In genomic region chr19:46762291-46762991, GRCm38 (mm10) we compare ENCODE assay signal across 8 mouse cellular contexts. TPM values are rescaled to one million over a fixed set of nuclear protein-coding genes. Genes with fewer than 3 reads are reported as not detected.
DNase-seq lines count a peak whose midpoint lies in the region; ATAC-seq lines count a peak whose summit lies in the region.

No protein-coding gene starts in this region.

- H3K27ac ChIP-seq in kidney, embryonic 15.5 days, result no peak overlapping the region
- no peak overlapping the region for H3K27ac ChIP-seq in liver, embryonic 11.5 days (ENCODE audit: low read depth, low read length)
- H3K27ac ChIP-seq in neural tube, embryonic 14.5 days (ENCODE audit: low read depth, low read length), result peak overlapping the region; percentile 89

- 0 out of 2 replicates have a peak, but pooled peaks cover 4% of the 10 kb centered on the region for H3K9me3 ChIP-seq in megakaryocyte, embryonic 14.5 days
- H3K9me3 ChIP-seq in kidney, embryonic 15.5 days (replicated peaks), result no peaks in the 10 kb centered on the region
- H3K9me3 ChIP-seq in liver, embryonic 11.5 days (ENCODE audit: control insufficient read depth, low read length), result no peaks in the 10 kb centered on the region
- no peaks in the 10 kb centered on the region for H3K9me3 ChIP-seq in neural tube, embryonic 14.5 days (ENCODE audit: control insufficient read depth, low read length)

- peaks cover 41% of the 10 kb centered on the region for H3K4me1 ChIP-seq in megakaryocyte, embryonic 14.5 days
- H3K4me1 ChIP-seq in kidney, embryonic 15.5 days, result peaks cover 33% of the 10 kb centered on the region
- H3K4me1 ChIP-seq in liver, embryonic 11.5 days (replicated peaks; ENCODE audit: control insufficient read depth, insufficient read depth, low read length), result peaks cover 9% of the 10 kb centered on the region
- peaks cover 28% of the 10 kb centered on the region for H3K4me1 ChIP-seq in neural tube, embryonic 14.5 days (ENCODE audit: control insufficient read depth, insufficient read depth, low read length)

- ATAC-seq in megakaryocyte, adult 5-6 weeks (ENCODE audit: poor library complexity, severe bottlenecking), result no peak
- no peak for ATAC-seq in kidney, embryonic 15.5 days (replicated peaks; ENCODE audit: low FRiP score)
- no peak for ATAC-seq in liver, embryonic 11.5 days (replicated peaks; ENCODE audit: low FRiP score)
- no peak for ATAC-seq in neural tube, embryonic 14.5 days (ENCODE audit: low read depth)

- H3K4me2 ChIP-seq in kidney, embryonic 15.5 days, result peak overlapping the region; percentile 91
- H3K4me2 ChIP-seq in liver, embryonic 11.5 days, result peak overlapping the region; percentile 100
- H3K4me2 ChIP-seq in neural tube, embryonic 14.5 days (ENCODE audit: low read depth, low read length), result peak overlapping the region; percentile 76

- 1% methylated on average over 50 of the region's 50 CpGs for WGBS in kidney, embryonic 15.5 days
- WGBS in liver, embryonic 11.5 days, result 2% methylated on average over 50 of the region's 50 CpGs
- WGBS in neural tube, embryonic 14.5 days, result under 1% methylated on average over 50 of the region's 50 CpGs

- peak overlapping the region; percentile 65 for H3K9ac ChIP-seq in kidney, embryonic 15.5 days
- peak overlapping the region; percentile 85 for H3K9ac ChIP-seq in liver, embryonic 11.5 days (ENCODE audit: low read depth, low read length)
- H3K9ac ChIP-seq in neural tube, embryonic 14.5 days (replicated peaks; ENCODE audit: low read depth, low read length), result peak overlapping the region; percentile 58

- peak overlapping the region; percentile 98 for H3K4me3 ChIP-seq in megakaryocyte, embryonic 14.5 days (replicated peaks)
- peak overlapping the region; percentile 71 for H3K4me3 ChIP-seq in kidney, embryonic 15.5 days (replicated peaks)
- peak overlapping the region; percentile 94 for H3K4me3 ChIP-seq in liver, embryonic 11.5 days (ENCODE audit: low read depth, low read length)
- H3K4me3 ChIP-seq in neural tube, embryonic 14.5 days (ENCODE audit: low read depth, low read length), result peak overlapping the region; percentile 69

- no peaks in the 10 kb centered on the region for H3K36me3 ChIP-seq in megakaryocyte, embryonic 14.5 days (replicated peaks; ENCODE audit: low read length)
- H3K36me3 ChIP-seq in kidney, embryonic 15.5 days, result no peaks in the 10 kb centered on the region
- H3K36me3 ChIP-seq in liver, embryonic 11.5 days (ENCODE audit: control insufficient read depth, insufficient read depth, low read length), result no peaks in the 10 kb centered on the region
- H3K36me3 ChIP-seq in neural tube, embryonic 14.5 days (ENCODE audit: control insufficient read depth, insufficient read depth, low read length), result no peaks in the 10 kb centered on the region

- peak; percentile 51 to 57 for DNase-seq in cerebellum, postnatal 36 days
- peak; percentile 13 to 14 for DNase-seq in heart, adult 9 months (ENCODE audit: low spot score in 2 of 2)
- peak; percentile 62 for DNase-seq in liver, embryonic 11.5 days (ENCODE audit: low spot score)
- peak; percentile 25 to 33 for DNase-seq in thymus, postnatal 10 days (ENCODE audit: low spot score in 2 of 2)

- peaks cover 59% of the 10 kb centered on the region for H3K27me3 ChIP-seq in megakaryocyte, embryonic 14.5 days (replicated peaks)
- H3K27me3 ChIP-seq in kidney, embryonic 15.5 days, result peaks cover 23% of the 10 kb centered on the region
- peaks cover 29% of the 10 kb centered on the region for H3K27me3 ChIP-seq in liver, embryonic 11.5 days (replicated peaks; ENCODE audit: control insufficient read depth, insufficient read depth, low read length)
- H3K27me3 ChIP-seq in neural tube, embryonic 14.5 days (ENCODE audit: control insufficient read depth, insufficient read depth, low read length), result no peaks in the 10 kb centered on the region; the same call in 1 of the 2 replicates

RNA-seq across cellular contexts. Expression of gene Cnnm2, which starts 1.0 kb away (rescaled TPM):
- 2.6 TPM in 1 of 2 replicates, not detected in the other for polyA plus RNA-seq in megakaryocyte, embryonic 14.5 days (2012; ENCODE audit: insufficient read depth, low replicate concordance)
- 3.9 and 6.9 TPM in 2 replicates for total RNA-seq in megakaryocyte, adult 5-6 weeks (2015)
- 2.4 and 4.3 TPM in 2 replicates for total RNA-seq in megakaryocyte, adult 5-6 weeks (2017)
- polyA plus RNA-seq in kidney, embryonic 15.5 days (2015; fragmentation: Nextera tagmentation; extraction: Ambion mirVana), result 6.1 and 7.9 TPM in 2 replicates
- polyA plus RNA-seq in liver, embryonic 11.5 days (2014; fragmentation: Nextera tagmentation; extraction: Ambion mirVana), result 1.9 and 2.6 TPM in 2 replicates
- polyA plus RNA-seq in neural tube, embryonic 14.5 days (2014; fragmentation: Nextera tagmentation; extraction: Ambion mirVana), result 8.4 and 11.7 TPM in 2 replicates

RNA-seq across cellular contexts. Expression of gene As3mt, which starts 55.2 kb away (rescaled TPM):
- polyA plus RNA-seq in megakaryocyte, embryonic 14.5 days (2012; ENCODE audit: insufficient read depth, low replicate concordance), result 1.4 TPM in 1 of 2 replicates, not detected in the other
- total RNA-seq in megakaryocyte, adult 5-6 weeks (2015), result 10.5 and 11.1 TPM in 2 replicates
- total RNA-seq in megakaryocyte, adult 5-6 weeks (2017), result 20.5 and 21.0 TPM in 2 replicates
- polyA plus RNA-seq in kidney, embryonic 15.5 days (2015; fragmentation: Nextera tagmentation; extraction: Ambion mirVana), result 45.6 and 47.0 TPM in 2 replicates
- polyA plus RNA-seq in liver, embryonic 11.5 days (2014; fragmentation: Nextera tagmentation; extraction: Ambion mirVana), result 26.0 and 29.3 TPM in 2 replicates
- 44.3 and 47.8 TPM in 2 replicates for polyA plus RNA-seq in neural tube, embryonic 14.5 days (2014; fragmentation: Nextera tagmentation; extraction: Ambion mirVana)

Comparison
In these comparisons a context has a peak if more than half of its experiments do, and no peak if none do; other contexts are left out.
1. RNA of gene As3mt, which starts 55.2 kb away (polyA plus RNA-seq): 45.6 to 47.0 TPM in kidney, embryonic 15.5 days, 44.3 to 47.8 TPM in neural tube, embryonic 14.5 days and 26.0 to 29.3 TPM in liver, embryonic 11.5 days; 1.4 TPM in megakaryocyte, embryonic 14.5 days; every median in the first group is over 10 times any median in the second.
2. Peak in every context shown above with its lines, with median percentiles within 50 percentile points of each other: H3K4me3 ChIP-seq, DNase-seq, H3K4me2 ChIP-seq and H3K9ac ChIP-seq.